Mouse (Mus musculus) ovary, postnatal 36 days (tissue): ENCODE data around the gene Bpi.

Experiments
- DNase-seq: peaks from one replicate; pipeline ENCODE4 v3.0.0; 2022; ENCODE audit warnings: low spot score, mixed read lengths

The Bpi gene

DNA sequence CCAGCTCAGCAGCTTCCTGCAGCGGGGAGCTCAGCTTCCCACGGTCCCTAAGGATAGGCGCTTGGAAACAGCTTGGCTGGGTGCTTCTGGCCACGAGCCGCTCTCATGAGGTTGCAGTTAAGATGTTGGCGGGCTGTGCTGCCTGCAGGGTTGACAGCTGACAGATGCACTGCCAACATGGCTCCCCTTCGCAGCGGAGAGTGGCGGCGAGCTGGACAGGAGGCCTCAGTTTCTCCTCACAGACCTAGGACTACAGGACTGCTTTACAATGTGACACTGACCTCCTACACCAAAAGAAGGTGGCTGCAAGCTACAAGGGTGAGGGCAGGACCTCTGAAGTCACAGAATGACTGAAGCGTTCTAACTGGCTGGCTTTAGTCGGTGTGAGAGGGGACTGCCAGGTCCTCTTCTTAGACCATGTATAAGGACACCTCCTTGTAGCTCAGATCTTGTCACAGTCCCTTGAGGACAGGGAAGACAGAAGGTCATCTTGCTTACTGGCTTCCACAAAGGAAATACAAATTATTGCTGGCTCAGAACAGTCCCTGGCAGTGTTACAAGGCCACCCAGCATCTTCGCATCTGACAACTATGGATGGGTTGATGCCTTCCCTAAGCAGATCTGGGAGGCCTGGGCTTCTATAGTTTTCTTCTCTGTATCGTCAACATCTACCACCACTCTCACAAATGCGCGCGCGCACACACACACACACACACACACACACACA is 15.6 kb upstream of the Bpi start:
- no peak for DNase-seq

DNA sequence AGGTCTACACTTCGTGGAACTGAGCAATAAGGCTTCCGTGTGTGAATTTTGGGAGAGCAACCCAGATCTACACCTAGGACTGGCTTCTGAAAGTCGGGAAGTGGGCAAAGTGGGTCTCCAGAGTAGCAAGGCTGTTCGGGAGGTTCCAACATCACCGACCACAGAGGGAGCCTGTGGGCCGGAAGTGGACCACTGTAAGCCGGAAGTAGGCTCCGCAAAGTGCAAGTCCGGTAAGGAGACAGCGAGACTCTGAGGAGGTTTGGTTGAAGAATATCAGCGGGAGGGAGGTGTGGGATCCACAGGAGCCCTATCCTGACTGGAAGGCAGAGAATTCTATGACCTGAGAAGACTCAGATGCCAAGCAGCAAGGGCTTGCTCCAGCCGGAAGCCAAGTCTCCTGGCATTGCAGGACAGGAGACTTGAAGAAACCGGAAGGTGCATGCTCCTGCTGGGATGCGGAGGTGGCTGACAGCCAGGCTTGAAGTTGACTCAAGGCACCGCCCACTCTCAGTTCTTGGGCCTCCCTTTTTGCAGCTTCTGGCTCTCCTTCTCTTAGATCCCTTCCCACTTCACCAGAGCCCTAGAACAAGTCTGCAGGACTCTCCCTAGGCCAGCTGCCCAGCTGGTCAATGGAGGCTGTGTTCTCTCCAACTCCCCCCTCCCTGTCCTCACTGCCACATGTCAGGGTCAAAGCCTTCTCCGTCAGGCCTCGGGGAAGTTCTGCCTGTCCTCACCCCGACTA is 14.6 kb upstream of the Bpi start:
- DNase-seq, result peak; percentile 24

DNA sequence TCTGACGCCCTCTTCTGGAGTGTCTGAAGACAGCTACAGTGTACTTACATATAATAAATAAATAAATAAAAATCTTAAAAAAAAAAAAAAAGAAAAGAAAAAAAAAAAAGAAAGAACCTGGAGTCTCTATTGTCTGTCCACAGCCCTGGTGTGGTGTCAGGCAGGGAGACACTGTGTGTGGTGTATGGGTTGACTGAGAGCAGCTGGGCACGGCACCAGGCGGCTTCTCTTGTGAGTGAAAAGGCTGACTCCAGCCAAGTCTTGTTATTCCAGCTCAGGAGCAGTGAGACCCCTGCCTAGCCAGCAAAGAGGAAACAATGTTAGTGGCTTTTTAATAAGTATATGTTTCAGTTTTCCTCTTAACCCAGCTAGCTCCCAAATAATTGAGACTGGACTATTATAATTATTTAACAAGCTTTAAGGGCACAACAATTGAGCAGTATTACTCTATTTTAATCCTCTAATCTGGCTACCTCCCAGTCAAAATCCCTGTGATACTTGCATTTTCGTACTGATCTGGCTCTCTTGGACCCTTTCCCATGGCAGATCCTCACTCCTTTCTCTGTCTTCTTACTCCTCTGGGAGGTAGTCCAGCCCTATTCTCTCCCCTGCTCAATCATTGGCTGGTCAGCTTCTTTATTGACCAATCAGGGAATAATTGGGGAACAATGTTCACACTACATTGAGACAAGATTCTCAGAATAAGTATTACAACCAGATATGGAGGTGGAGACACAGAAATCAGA is 12.6 kb upstream of the Bpi start:
- DNase-seq, result no peak

DNA sequence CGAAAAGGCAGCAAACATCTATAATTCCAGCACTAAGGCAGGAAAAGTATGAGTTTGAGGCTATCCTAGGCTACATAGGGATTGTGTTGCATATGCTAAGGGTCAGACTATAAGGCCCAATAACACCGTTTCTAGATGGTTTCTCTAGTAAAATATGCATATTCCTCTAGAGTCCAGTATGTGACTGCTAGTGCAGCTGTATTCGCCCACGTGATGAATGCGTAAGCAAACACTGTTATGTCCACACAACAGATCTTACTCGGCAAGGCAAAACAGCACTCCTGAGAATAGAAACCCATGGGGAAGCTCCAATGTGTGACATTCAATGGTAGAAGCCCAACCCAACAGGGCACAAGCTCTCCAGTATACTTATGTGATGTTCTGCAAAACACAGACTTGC is 10.0 kb upstream of the Bpi start:
- no peak for DNase-seq

DNA sequence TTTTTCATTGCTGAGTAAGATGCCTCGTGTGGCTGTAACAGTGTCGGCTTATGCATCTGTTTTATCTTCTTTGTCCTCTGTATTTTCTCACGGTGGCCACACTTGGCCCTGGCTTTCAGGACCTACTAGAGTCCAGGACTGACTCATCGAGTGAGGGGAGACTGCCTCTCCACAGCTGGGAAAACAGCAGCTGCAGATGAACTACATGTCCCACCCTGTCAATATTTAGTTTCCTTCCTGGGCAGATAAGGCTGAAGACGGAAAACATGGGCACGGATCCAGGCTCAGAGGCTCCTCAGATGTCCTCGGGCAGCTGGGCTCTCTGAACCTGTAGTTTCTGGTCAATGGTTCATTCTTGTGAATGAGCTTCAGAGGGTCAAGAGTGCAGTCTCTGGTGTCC is 9.6 kb upstream of the Bpi start:
- DNase-seq, result peak; percentile 63

DNA sequence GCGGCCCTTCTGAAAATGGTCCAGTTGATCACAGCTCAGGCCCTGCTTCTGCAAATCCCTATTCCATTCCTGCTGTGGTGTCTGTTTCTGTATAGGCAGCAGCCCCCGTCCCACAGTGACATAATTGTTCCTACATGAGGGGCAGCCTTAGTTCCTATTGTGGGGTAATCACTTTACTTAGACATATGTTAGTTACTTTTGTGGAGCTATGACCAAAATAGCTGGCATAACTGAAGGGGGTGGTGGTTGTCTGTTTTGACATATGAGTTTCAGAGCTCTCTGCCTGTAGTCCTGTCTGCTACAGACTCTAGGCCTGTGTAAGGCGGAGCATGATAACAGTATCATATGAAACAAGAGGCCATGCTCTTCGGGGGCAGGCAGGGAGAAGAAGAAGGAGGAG is 7.3 kb upstream of the Bpi start:
- DNase-seq, result no peak

DNA sequence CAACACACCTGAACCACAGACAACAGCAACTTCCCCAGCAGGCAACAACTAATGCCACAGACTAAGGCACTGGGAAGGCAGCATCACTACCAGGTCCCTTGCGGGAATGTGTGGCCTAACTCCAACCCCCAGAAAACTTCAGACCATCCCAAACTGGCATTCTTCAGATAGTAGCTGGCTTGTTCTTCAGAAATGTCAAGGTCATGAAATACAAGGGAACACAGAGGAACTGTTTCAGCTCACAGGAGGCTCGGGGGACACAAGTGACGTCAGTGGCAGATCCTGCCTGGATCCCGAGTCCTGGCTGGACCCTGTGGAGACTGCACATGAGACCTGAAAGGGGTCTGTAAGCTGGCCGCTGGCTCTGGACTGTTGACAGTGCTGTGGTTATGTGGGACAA is 4.1 kb upstream of the Bpi start:
- no peak for DNase-seq

DNA sequence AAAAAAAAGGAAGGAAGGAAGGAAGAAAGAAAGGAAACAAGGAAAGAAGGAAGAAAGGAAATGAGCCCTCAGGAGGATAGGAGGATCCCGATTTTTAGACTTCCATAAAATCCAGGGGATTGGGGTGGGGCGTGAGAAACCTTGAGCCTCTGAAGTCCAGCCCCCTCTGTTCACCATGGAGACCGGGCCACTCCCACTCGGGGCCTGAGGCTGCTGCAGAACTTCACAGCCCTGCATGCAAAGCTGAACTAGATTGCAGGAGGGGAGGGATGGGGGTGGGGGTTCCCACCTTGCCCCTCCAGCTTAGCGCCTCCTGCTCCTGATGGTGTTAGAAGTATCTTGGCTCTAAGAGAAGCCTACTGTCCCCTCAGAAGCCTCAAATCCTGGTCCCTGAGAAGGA is 1.0 kb upstream of the Bpi start:
- peak; percentile 41 for DNase-seq

DNA sequence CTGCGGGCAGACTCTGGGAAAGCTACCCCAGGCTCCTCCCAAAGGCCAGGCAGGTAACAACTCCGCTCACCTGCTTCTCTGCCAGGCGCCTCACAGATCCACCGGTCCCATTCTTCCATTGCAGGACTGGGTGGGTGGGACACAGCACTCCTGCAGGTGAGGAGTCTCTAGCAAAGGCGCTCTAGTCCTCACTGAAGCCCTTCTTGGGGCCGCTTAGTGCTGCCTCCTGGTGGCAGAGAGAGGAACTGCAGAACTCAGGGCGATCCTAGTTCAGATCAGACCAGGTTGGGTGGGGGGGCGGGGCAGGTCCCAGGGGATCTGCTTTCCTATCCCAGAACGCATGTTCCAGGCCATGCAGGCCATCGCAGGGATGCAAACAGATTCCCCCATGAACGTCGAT is 887 bp downstream of the Bpi start:
- peak; percentile 66 for DNase-seq

DNA sequence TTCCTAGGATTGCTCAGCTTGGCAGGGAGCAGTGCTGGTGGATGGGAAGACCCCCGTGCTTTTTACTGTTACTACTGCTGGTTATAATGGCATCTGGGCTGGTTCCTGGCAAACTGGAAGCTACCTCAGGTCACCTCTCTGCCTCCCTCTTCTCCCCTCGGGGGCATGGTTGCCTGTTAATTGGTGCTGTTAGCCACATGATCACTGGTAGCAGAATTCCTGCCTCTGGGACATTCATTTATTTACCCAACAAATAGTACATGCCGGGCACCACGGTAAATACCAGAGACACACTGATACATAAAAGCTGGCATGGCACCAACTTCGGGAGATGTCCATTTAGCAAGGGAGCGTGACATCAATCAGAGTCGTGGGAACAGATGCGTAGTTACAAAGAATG is 1.6 kb downstream of the Bpi start:
- DNase-seq, result no peak

DNA sequence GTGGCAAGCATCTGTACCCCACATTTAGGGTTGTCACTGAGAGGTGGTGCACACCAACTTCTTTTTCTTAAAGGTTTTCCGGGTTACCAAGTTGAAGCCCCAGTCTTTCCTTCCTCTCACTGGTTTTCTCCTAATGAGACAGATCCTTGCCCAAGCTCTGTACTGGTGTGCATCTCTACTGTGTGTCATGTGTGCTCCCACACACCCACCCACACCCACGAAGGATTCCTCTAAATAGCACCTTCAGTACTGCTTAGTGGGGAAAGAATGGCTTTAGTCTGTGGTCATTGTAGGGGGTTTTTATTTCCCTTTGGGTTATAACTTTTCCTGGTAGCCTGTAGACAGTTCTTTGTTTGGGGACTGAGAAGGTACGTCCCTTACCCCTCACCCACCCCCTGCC is 7.0 kb downstream of the Bpi start:
- DNase-seq, result no peak

DNA sequence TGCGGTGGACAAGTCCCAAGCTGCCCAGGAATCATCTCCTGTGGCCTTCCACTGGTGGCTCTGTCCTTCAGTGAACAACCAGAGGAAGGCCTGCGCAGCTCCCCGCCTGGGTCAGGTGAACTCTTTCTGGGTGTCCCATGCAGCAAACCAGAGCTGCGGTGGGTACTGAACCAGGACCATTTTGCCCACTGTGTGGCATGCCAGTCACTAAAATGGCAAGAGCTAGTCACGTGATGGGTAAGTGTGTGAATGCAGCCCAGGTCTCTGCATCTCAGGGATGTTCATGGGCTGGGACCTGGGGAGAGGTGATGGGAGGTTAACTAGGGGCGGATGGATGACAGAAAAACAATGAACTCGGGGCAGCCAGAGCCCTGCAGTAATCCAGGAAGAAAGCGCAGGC is 12.1 kb downstream of the Bpi start:
- DNase-seq, result no peak

DNA sequence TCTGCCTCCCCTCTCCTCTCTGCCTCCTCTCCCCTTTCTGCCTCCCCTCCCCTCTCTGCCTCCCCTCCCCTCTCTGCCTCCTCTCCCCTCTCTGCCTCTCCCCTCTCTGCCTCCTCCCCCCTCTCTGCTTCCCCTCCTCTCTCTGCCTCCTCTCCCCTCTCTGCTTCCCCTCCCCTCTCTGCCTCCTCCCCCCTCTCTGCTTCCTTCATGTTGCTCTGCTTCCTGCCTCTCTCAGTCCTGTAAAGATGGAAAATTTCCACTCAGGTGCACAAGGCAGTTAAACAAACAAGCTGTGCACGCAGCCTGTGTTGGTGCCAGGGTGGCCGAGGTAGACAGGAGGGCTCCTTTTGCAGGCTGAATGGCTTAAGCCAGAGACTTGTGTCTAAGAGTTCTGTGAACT is 15.8 kb downstream of the Bpi start:
- no peak for DNase-seq

DNA sequence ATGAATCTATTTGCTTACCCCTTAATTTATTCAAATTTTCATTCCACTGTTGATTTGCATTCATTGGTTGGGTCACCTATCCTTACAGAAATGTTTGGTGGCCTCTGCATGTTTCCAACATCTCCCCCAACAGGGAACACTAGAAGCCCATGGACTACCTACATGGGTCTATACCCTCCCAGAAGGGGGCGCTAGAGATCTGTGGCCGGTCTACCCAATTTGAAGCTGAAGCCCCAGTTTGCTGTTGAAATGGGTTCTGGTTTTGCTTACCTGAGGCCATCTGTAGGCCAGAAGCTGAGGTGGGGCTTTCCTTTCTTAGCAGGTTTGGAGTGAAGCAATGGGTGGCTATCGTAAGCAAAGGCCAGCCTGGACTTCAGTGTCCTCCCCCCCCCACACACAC is 17.5 kb downstream of the Bpi start:
- no peak for DNase-seq

DNA sequence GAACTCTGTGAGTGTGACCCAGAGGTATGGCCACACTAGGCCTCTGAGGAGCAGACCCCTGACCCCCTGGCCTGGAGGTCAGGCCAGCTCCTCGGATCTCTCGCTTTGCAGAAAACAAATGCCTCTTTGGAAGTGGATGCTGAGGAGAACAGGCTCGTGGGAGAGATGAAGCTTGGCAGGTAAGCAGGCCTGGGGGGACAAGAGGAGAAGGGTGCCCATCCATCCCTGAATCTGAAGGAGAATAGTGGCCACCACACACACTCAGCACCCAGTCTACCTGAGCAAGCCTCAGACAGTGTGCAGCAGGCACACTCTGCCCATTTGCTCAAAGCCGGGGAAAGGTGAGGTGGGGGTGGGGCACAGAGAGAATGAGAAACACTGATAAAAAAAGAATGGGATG is 17.9 kb downstream of the Bpi start:
- DNase-seq, result no peak

DNA sequence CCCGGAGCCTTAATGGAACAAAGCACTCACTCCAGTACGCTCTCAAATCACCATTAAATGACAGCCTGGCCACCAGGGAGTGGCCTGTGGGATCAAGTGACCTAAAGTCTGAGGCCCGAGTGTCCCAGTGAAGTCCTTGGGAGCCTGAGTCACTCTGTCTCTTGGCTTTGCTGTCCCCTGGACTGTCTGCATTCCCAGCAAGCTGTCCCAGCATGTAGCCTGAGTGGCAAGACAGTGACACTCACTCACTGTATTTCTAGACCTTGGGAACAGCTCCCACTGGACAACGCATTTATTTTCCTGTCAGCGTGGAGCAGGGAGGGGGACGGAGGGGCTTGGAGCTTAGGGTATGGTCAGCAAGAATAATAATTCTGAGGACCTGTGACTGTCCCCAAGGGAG is 18.6 kb downstream of the Bpi start:
- DNase-seq, result no peak

DNA sequence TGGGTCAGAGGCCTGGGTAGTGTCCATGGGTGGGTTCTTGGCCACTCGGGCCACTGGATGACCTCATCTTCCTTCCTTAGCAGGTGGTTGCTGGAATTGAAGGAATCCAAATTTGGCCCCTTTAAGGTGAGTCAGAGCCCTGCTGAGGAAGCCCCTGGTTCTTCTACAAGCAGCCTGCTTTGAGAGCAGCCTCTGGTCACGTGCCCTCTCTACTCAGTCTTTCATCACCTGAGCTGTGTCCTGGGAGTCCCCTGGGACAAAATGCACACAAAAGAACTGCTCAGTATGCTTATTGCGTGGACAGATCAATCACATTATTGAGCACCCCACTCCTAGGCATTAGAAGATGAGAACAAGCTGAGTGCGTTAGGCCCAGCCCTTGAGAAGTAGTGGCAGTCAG is 19.0 kb downstream of the Bpi start:
- DNase-seq, result no peak

DNA sequence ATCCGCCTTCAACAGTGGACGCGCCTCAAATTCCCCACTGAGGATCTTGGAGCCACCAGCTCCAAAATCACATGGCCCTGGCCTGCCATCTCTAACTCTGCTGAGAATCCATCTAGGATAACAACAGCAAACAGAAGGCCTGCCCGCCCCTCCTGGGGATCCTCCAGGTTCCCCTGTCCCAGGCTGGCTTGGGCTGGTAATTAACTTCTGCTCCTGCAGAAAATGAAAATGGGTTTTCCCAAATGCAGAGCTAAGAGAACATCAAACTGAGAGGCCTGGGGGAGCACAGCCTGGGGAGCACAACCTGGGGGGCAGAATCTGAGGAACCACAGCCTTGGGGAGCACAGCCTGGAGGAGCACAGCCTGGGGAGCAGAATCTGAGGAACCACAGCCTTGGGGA is 21.8 kb downstream of the Bpi start:
- no peak for DNase-seq

DNA sequence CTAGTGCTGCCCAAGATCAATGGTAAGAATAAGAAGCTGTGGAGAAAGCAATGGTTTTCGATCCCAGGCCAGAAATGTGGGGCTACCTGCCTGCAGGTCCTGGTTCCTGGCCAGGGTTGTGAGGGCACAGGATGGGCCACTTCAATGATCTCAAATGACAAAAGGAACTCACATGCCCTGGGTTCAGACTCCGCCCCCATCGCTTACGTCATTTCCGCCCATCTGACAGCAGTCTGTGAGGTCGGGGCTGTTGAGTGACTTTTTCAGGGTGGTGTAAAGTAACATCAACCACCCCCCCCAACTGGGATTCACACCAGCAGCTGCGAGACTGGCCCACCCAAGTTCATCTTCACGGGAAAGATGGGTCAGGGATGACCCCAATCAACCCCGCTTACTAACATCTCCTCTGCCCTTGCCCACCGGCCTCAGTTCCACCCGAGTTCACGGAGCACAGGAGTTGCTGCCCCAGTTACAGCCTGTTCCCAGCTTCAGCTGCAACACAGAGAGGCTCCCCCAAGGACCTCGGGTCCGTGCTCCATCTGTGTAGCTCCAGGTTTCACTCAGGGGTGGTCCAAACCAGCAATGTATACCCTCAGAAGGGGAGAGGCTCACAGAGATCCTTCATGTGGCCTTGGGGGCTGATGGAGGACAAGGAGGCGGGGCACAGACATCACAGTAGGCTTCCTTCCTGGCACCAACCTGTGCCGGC is 23.8 kb downstream of the Bpi start:
- DNase-seq, result no peak

DNA sequence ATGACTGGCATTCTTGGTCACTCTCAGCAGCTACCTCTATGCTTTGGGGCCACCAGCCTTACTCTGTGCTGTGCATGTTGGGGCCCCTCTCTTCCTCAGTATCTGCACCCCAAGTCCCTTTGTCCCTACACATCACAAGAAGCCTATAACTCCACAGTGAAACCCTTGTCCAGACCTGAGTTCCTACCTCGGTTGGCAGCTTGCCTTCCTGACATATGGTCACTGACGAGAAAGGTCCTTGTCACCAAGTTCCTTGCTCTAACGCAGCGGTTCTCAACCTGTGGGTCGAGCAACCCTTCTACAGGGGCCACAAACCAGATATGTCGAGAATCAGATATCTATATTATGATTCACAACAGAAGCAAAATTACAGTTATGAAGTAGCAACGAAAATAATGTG is 25.2 kb downstream of the Bpi start:
- no peak for DNase-seq

DNA sequence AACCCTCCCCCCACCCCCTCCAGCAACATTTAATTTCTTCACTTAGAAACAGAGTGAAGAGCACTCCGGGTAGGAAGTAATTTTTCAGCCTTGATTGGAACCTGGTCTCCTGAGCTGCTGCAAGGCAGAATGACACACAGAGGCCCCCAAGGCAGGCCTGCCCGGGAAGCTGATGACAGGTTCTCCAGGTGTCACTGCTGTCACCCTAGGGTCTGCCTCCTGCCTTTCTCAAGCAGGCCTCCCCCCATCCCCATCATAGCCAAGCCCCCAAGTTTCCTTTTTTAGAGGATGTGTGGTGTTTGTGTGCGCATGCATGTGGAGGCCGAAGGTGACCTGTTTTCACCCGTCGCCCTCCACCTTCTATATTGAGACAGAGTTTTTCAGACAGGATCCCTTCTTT is 25.9 kb downstream of the Bpi start:
- DNase-seq, result no peak

DNA sequence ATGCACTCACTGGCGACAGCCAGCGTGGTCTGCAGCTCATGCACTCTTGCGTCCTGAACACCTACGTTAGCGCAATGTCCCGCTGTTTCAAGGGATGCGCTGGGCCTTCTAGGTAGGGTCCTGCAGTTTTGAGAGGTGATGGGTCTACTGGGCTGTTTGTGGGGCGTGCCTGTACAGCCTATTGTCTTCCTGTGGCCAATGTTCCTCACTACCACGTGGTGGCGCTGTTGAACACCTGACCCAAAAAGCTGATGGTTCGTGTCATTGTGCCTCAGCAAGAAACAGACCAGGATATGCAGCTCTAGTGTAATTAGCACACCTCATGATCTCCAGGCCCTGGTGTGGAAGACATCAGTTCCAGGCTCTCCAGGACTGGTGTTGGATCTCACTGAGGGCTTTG is 26.7 kb downstream of the Bpi start:
- peak; percentile 51 for DNase-seq

DNA sequence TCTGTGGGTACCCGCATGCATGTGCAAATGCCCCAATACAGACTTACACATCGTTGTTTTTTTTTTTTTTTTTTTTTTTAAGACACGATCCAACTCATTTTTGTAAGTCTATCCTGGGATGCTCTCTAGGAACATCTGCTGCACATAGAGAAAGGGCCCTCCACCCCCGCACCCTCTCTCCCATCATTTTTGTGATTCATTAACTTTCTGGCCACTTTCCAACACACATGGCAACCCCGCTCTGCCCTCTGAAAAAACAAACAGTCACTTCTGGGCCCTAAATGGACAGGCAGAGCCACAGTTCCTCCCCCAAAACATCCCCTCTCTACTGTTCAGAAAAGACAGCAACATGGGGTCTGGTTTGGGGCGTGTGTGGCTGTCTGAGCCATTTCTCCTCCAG is 27.8 kb downstream of the Bpi start:
- no peak for DNase-seq
